Mouse (Mus musculus): ENCODE results near the gene Foxc1. TPM values are rescaled to one million over a fixed set of nuclear protein-coding genes. Genes with fewer than 3 reads are reported as not detected.

Foxc1 gene
- total and polyA plus RNA-seq, 2 experiments, result 0.05 to 0.09 TPM

DNA sequence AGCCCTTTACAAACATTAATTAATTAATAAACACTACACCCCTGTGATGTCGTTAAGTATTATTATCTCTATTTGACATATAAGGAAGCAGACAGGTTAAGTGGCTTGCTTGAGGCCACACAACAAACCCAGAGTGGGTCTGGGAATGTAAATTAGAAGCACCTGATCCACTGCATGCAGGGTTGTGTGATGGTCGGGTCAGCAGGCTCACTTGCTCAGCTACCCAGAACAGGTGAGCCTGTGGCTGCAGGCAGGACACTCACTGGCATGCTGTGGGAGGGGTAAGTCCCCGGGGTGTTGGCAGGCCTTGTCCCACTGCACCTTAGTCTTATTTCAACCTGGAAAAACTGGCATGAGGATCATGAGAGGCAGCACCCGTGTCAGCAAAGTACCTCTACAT lies 47.6 kb downstream of the Foxc1 start:
- WGBS, result 77% methylated on average over 4 of the region's 4 CpGs
- H3K27me3 ChIP-seq (ENCODE audit: control insufficient read depth, insufficient read depth, low read length), result no peaks in the 10 kb centered on the region; the same call in 1 of the 2 replicates
- no peak overlapping the region for H3K27ac ChIP-seq (replicated peaks; ENCODE audit: insufficient read depth, low read depth, low read length)
- H3K9ac ChIP-seq (ENCODE audit: low read depth, low read length), result no peak overlapping the region
- DNase-seq (ENCODE audit: extremely low read depth, low read depth, low spot score), result no peak
- H3K4me1 ChIP-seq (ENCODE audit: control insufficient read depth, insufficient read depth, low read length), result no peaks in the 10 kb centered on the region
- TF ChIP-seq CTCF (IDR thresholded peaks at IDR 0.05; ENCODE audit: low read depth, low read length), result no peak
- TF ChIP-seq POLR2A (IDR thresholded peaks at IDR 0.05; ENCODE audit: extremely low read depth, insufficient read depth, low read length), result no peak
- H3K79me2 ChIP-seq (ENCODE audit: control insufficient read depth, insufficient read depth, low read length), result no peaks in the 10 kb centered on the region
- H3K4me3 ChIP-seq (ENCODE audit: insufficient read depth, low read depth, low read length), result no peak overlapping the region
- no peaks in the 10 kb centered on the region for H3K36me3 ChIP-seq (ENCODE audit: control insufficient read depth, insufficient read depth, low read length)

DNA sequence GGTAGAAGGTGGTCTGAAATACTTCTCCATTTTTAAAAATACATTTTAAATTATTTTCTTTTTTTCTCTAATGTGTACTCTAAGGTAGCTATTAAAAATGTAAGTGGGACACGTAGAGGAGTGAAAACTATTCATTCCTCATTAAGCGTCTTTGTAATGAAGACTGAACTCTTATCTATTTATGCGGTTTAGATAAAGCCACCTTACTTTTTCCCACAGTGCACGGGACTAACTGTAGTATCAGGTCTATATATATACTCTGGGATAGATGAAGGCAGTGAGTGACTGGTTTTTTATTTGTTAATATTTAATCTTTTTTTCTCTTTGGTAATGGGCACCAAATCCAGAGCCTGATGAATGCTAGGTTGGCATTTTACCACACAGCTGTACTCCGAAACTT lies 53.8 kb downstream of the Foxc1 start:
- no peak for DNase-seq (ENCODE audit: extremely low read depth, low read depth, low spot score)
- Histone ChIP-seq H3K4me1 (ENCODE audit: control insufficient read depth, insufficient read depth, low read length) (no peaks in the 10 kb centered on the region), H3K27ac (replicated peaks; ENCODE audit: insufficient read depth, low read depth, low read length) (no peak overlapping the region), H3K27me3 (ENCODE audit: control insufficient read depth, insufficient read depth, low read length) (no peaks in the 10 kb centered on the region), H3K36me3 (ENCODE audit: control insufficient read depth, insufficient read depth, low read length) (no peaks in the 10 kb centered on the region), H3K79me2 (ENCODE audit: control insufficient read depth, insufficient read depth, low read length) (no peaks in the 10 kb centered on the region), H3K9ac (ENCODE audit: low read depth, low read length) (no peak overlapping the region), H3K4me3 (ENCODE audit: insufficient read depth, low read depth, low read length) (no peak overlapping the region)
- WGBS, result 92% methylated on average over 5 of the region's 5 CpGs
- TF ChIP-seq POLR2A (IDR thresholded peaks at IDR 0.05; ENCODE audit: extremely low read depth, insufficient read depth, low read length), result no peak
- TF ChIP-seq CTCF (IDR thresholded peaks at IDR 0.05; ENCODE audit: low read depth, low read length), result no peak

Other genes starting within 250 kb of the Foxc1 start
- 0.46 and 0.60 TPM in 2 replicates for gene A530084C06Rik, start 247.3 kb upstream of the Foxc1 start, total RNA-seq (2014; rRNA removed)
- gene A530084C06Rik, start 247.3 kb upstream of the Foxc1 start, polyA plus RNA-seq (2012; rRNA removed), result 0.21 and 0.25 TPM in 2 replicates
- gene Foxf2, start 180.8 kb upstream of the Foxc1 start, total RNA-seq (2014; rRNA removed), result not detected in 2 replicates
- 0.04 TPM in 1 of 2 replicates, not detected in the other for gene Foxf2, start 180.8 kb upstream of the Foxc1 start, polyA plus RNA-seq (2012; rRNA removed)

All from liver, adult 2 months (tissue).